In the genomic region with DNA sequence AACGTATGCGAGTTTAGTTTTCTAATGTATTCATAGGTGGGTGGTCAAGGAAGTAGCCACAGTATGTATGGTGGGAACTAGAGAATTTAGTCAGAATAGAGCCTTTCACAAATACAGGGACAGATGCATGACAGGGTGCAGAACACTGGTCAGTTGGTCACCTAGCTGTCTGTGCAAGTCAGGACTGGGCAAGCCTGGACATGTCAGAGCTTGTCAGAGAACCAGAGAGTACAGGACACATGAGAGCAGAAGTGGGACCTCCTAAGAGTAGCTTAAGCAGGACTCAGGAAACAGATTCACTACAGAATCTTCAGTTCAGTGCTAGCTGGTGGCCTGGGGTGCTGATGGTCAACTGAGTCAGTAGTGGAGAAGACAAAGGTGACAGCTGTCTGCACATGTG, we compare ENCODE assay signal across 18 mouse cellular contexts.
DNase-seq lines count a peak whose midpoint lies in the region; TF ChIP-seq lines count a peak whose summit lies in the region.
"Had no signal": no experiment of that assay in that cellular context is flagged by ENCODE, and none has a peak within 500 bp of the region (broad histone marks: within the 10 kb centered on the region; RNA-seq: fewer than 3 reads in every experiment).

No protein-coding gene starts in this region.

- DNase-seq in 416B (ENCODE audit: low read depth) (peak; percentile 7), CH12.LX (ENCODE audit: extremely low read depth) (no peak)
- DNase-seq in kidney, postnatal 4 days, result no peak
- no peak for DNase-seq in frontal cortex, postnatal 10 days (ENCODE audit: low spot score in 2 of 2)
- DNase-seq: adrenal gland, adult 2 months; adrenal gland, adult 8-10 months; adrenal gland, postnatal 10 days; adrenal gland, postnatal 14 days; adrenal gland, postnatal 25 days; adrenal gland, postnatal 36 days; B cell, adult 2 months; cerebellum, adult 11 months; cerebellum, adult 11-12 months; cerebellum, adult 18-20 months; cerebellum, adult 2 months; cerebellum, adult 8-10 months had no signal

- H3K79me2 ChIP-seq in CH12.LX (replicated peaks; ENCODE audit: control insufficient read depth, extremely low read depth, insufficient read depth, poor library complexity, severe bottlenecking), result no peaks in the 10 kb centered on the region

- H3K9me3 ChIP-seq in CH12.LX (replicated peaks; ENCODE audit: low read length), result no peaks in the 10 kb centered on the region
- H3K9me3 ChIP-seq: G1E had no signal

- no peak overlapping the region for H3K9ac ChIP-seq in CH12.LX (ENCODE audit: insufficient read depth, low read depth)

- H3K4me1 ChIP-seq in CH12.LX (ENCODE audit: control insufficient read depth in 1 of 2, insufficient read depth in 2 of 2), result peaks cover 3 to 5% of the 10 kb centered on the region in 2 experiments; a peak in 3 of 4 replicates

- no peak for TF ChIP-seq CTCF in CH12.LX (conservative IDR thresholded peaks at IDR 0.05 in 1 of 2, IDR thresholded peaks at IDR 0.05 in 1 of 2; ENCODE audit: low read depth in 2 of 2, low read length in 2 of 2)

- no peaks in the 10 kb centered on the region for H3K36me3 ChIP-seq in CH12.LX (replicated peaks in 1 of 2; ENCODE audit: control insufficient read depth in 1 of 2, insufficient read depth in 1 of 2, low read length in 1 of 2)
- H3K36me3 ChIP-seq: G1E had no signal

- TF ChIP-seq EP300 in CH12.LX (IDR thresholded peaks at IDR 0.05; ENCODE audit: low read length), result no peak

- H3K27ac ChIP-seq in CH12.LX (ENCODE audit: insufficient read depth, low read depth), result no peak overlapping the region

- TF ChIP-seq RAD21 in CH12.LX (IDR thresholded peaks at IDR 0.05; ENCODE audit: low read depth, low read length), result no peak

- TF ChIP-seq POLR2A in CH12.LX (IDR thresholded peaks at IDR 0.05; ENCODE audit: low read depth, low read length), result no peak

- H3K4me2 ChIP-seq in CH12.LX (ENCODE audit: insufficient read depth, low read depth, poor library complexity, severe bottlenecking), result no peak overlapping the region

- in situ Hi-C loops in CH12.LX (cut with MboI; ENCODE audit: low pct_ligation_motif_present, low pct_unique_long_range_greater_than_20kb, low sequenced_read_pairs), result no loop called here

- H3K4me3 ChIP-seq in CH12.LX (replicated peaks in 1 of 3; ENCODE audit: low read depth in 2 of 3, low read length in 2 of 3, poor library complexity in 1 of 3), result no peak overlapping the region

- dilution Hi-C loops in CH12.LX (cut with MboI; ENCODE audit: extremely low pct_ligation_motif_present, extremely low pct_unique_long_range_greater_than_20kb, low sequenced_read_pairs), result no loop called here

- peaks cover 46% of the 10 kb centered on the region for H3K27me3 ChIP-seq in CH12.LX (replicated peaks)
- H3K27me3 ChIP-seq: Patski had no signal

TF ChIP-seq in CH12.LX, 34 proteins besides CTCF, POLR2A, EP300 and RAD21:
- peak; percentile 95 for TF ChIP-seq CHD1 (IDR thresholded peaks at IDR 0.05; ENCODE audit: low read depth, low read length)
- no peak for TF ChIP-seq MXI1 (IDR thresholded peaks at IDR 0.05; ENCODE audit: low read depth, low read length)
